Mouse (Mus musculus) small intestine, adult 2 months (tissue): Measurements from ENCODE around the gene Prss42.

Experiments used
- CTCF ChIP-seq: fragments of 200-500 bp; IDR thresholded peaks from 2 replicates; pipeline ENCODE4 v1.5.1; 2012; ENCODE audit warnings: low read depth, mild to moderate bottlenecking, control low read depth, inconsistent platforms, low read length, moderate library complexity, mixed read lengths; ENCODE audit not compliant: insufficient replicate concordance, insufficient read length; ENCODE audit errors: extremely low read depth
- POLR2A ChIP-seq: fragments of 200-500 bp; IDR thresholded peaks from 2 replicates; pipeline ENCODE4 v1.6.1; 2012; ENCODE audit warnings: low read depth, mild to moderate bottlenecking, control low read depth, inconsistent platforms, low read length, moderate library complexity

- TF ChIP-seq CTCF, result no peak
- TF ChIP-seq POLR2A, result no peak
Observed at GRCm38 (mm10) chr9:110772336-110772735, 25.6 kb upstream of the Prss42 start.
